Mouse (Mus musculus): ENCODE data around the gene 1600012H06Rik.
"Not testable (repeated sequence)": the region's sequence is repeated elsewhere in the genome, so short reads cannot be mapped to it uniquely, and the experiment has no call there.

DNA sequence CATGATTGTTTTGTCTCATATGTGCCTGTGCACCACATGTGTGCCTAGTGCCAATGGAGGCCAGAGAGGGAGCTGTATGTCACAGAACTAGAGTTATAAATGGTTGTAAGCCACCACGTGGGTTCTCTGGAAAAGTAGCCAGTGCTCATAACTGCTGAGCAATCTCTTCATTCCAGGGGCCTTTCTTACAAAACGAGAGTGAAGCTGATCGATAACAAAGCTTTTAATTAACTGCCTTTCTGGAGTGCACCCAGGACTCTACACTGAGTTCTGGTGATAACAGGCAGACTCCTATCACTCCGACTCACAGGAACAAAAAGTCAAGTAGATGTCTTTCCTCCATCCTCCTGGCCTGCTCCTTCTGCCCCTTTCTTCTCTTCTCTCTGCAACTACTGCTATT is 57.1 kb downstream of the 1600012H06Rik start:
- TF ChIP-seq CTCF (IDR thresholded peaks at IDR 0.05; ENCODE audit: low read depth); EP300 (optimal IDR thresholded peaks at IDR 0.05): not testable (repeated sequence)

All from stomach, postnatal 0 days (tissue).